Mouse (Mus musculus) erythroblast, embryonic 14.5 days (primary cell): Measurements from ENCODE around the gene Zfp52.

ENCODE experiments used
- GATA1 ChIP-seq: IDR thresholded peaks from 2 replicates; pipeline ENCODE4 v1.6.1; 2012; ENCODE audit warnings: low read length, inconsistent platforms, mixed read lengths
- TAL1 ChIP-seq: IDR thresholded peaks from 3 replicates; pipeline ENCODE4 v1.6.1; 2012; ENCODE audit warnings: low read length, inconsistent platforms, mixed read lengths

DNA sequence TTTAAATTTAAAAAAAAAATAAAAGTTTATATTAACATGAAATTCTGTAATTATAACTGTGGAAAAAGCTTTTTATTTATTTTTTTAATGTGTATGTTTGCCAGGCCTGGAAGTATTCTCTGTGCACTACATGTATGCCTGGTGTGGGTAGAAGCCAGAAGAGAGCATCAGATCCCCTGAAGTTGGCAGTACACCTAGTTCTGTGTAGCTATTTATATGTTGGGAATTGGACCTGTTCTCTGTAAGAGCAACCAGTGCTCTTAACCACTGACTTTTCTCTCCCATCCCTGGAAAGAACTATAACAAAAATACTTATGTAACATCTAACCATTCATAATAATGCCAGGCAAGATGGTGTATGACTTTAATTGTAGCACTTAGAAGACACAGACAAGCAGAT is 25.6 kb upstream of the Zfp52 start:
- no peak for TF ChIP-seq TAL1
- no peak for TF ChIP-seq GATA1
